Mouse (Mus musculus): ENCODE results near the gene 1500011B03Rik.

DNA sequence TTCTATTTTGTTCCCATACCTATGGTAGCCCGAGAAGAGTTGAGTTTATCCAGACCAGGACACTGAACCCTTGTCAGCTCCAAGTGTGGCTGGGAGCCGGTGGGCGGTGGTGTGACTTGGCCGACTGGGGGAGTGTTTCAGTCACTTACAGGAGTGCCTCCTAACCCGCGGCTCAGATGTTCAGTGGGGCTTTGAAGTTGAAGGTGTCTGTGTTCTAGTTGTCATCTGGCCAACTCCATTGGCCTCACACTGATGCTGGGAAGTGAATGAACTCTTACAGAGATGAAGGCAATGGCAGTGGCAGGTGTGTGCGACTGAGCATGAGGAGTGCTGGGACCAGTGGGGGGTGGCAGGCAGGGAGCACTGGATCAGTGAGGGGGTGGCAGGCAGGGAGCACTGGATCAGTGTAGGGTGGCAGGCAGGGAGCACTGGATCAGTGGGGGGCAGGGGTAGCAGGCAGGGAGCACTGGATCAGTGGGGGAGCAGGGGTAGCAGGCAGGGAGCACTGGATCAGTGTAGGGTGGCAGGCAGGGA is 43.2 kb downstream of the 1500011B03Rik start:
- no peak for TF ChIP-seq CTCF (IDR thresholded peaks at IDR 0.05 in 2 of 3, conservative IDR thresholded peaks at IDR 0.05 in 1 of 3; ENCODE audit: control insufficient read depth in 1 of 3, insufficient read depth in 1 of 3, low read depth in 2 of 3, low read length in 3 of 3, poor library complexity in 1 of 3, severe bottlenecking in 1 of 3)
- no peak for TF ChIP-seq HCFC1 (IDR thresholded peaks at IDR 0.05; ENCODE audit: low read depth, low read length)
- no peak for TF ChIP-seq POLR2AphosphoS2 (IDR thresholded peaks at IDR 0.05; ENCODE audit: low read length)
- no peak for TF ChIP-seq CHD2 (IDR thresholded peaks at IDR 0.05; ENCODE audit: low read length)
- no peak for TF ChIP-seq USF1 (IDR thresholded peaks at IDR 0.05; ENCODE audit: low read depth, low read length)
- no peak for TF ChIP-seq GATA1 (IDR thresholded peaks at IDR 0.05; ENCODE audit: low read depth, low read length)
- TF ChIP-seq ZKSCAN1 (IDR thresholded peaks at IDR 0.05; ENCODE audit: low read depth, low read length), result no peak
- TF ChIP-seq EP300 (IDR thresholded peaks at IDR 0.05; ENCODE audit: low read depth in 1 of 2, low read length in 2 of 2), result no peak
- TF ChIP-seq ZC3H11A (IDR thresholded peaks at IDR 0.05; ENCODE audit: low read depth, low read length), result no peak
- TF ChIP-seq ELF1 (IDR thresholded peaks at IDR 0.05; ENCODE audit: low read depth, low read length), result no peak
- TF ChIP-seq ZNF384 (IDR thresholded peaks at IDR 0.05; ENCODE audit: low read depth, low read length), result no peak
- no peak for TF ChIP-seq NELFE (IDR thresholded peaks at IDR 0.05; ENCODE audit: low read depth, low read length)
- TF ChIP-seq UBTF (IDR thresholded peaks at IDR 0.05; ENCODE audit: borderline replicate concordance, insufficient read depth, low read depth, low read length), result no peak
- TF ChIP-seq MXI1 (IDR thresholded peaks at IDR 0.05; ENCODE audit: low read depth, low read length), result no peak

Data from MEL (cell line).